In genomic region chr14:31664100-31664902, GRCm38 (mm10) we compare ENCODE assay signal across 9 mouse cellular contexts. TPM values are rescaled to one million over a fixed set of nuclear protein-coding genes. Genes with fewer than 3 reads are reported as not detected.
A peak's percentile ranks its signal among the peaks of the same experiment; 100 is the strongest.
DNase-seq lines count a peak whose midpoint lies in the region; ATAC-seq and TF ChIP-seq lines count a peak whose summit lies in the region.
"Had no signal": no experiment of that assay in that cellular context is flagged by ENCODE, and none has a peak within 500 bp of the region (broad histone marks: within the 10 kb centered on the region; RNA-seq: fewer than 3 reads in every experiment).

No protein-coding gene starts in this region.

- H3K4me2 ChIP-seq in lung, embryonic 16.5 days (ENCODE audit: low read depth, low read length) = no peak overlapping the region
- no peak overlapping the region for H3K4me2 ChIP-seq in intestine, embryonic 15.5 days (replicated peaks)
- H3K4me2 ChIP-seq in neural tube, embryonic 15.5 days = no peak overlapping the region

- WGBS in lung, embryonic 16.5 days = 36% methylated on average over 18 of the region's 18 CpGs
- 36% methylated on average over 18 of the region's 18 CpGs for WGBS in lung, adult 2 months
- 82% methylated on average over 18 of the region's 18 CpGs for WGBS in embryonic facial prominence, embryonic 10.5 days
- WGBS in intestine, embryonic 15.5 days = 48% methylated on average over 18 of the region's 18 CpGs
- 25% methylated on average over 18 of the region's 18 CpGs for WGBS in neural tube, embryonic 15.5 days

- peaks cover 5% of the 10 kb centered on the region for H3K36me3 ChIP-seq in lung, embryonic 16.5 days (ENCODE audit: control insufficient read depth, insufficient read depth, low read length)
- peaks cover 14% of the 10 kb centered on the region for H3K36me3 ChIP-seq in embryonic facial prominence, embryonic 10.5 days (replicated peaks)
- no peaks in the 10 kb centered on the region for H3K36me3 ChIP-seq in intestine, embryonic 15.5 days
- H3K36me3 ChIP-seq in neural tube, embryonic 15.5 days = no peaks in the 10 kb centered on the region

- no peaks in the 10 kb centered on the region for H3K27me3 ChIP-seq in lung, embryonic 16.5 days (ENCODE audit: control insufficient read depth, insufficient read depth, low read depth, low read length)
- no peaks in the 10 kb centered on the region for H3K27me3 ChIP-seq in embryonic facial prominence, embryonic 10.5 days (replicated peaks; ENCODE audit: low read depth, poor library complexity, severe bottlenecking)
- H3K27me3 ChIP-seq in intestine, embryonic 15.5 days (replicated peaks) = no peaks in the 10 kb centered on the region
- no peaks in the 10 kb centered on the region for H3K27me3 ChIP-seq in neural tube, embryonic 15.5 days (replicated peaks)

- 0 out of 2 replicates have a peak, but pooled peaks have one; percentile 2 for ATAC-seq in lung, embryonic 16.5 days (ENCODE audit: low read depth)
- no peak for ATAC-seq in intestine, embryonic 15.5 days
- no peak for ATAC-seq in neural tube, embryonic 15.5 days (ENCODE audit: low FRiP score)

- H3K4me1 ChIP-seq in lung, embryonic 16.5 days (replicated peaks; ENCODE audit: control insufficient read depth, insufficient read depth, low read length) = peaks cover 57% of the 10 kb centered on the region
- peaks cover 21% of the 10 kb centered on the region for H3K4me1 ChIP-seq in lung, adult 2 months (ENCODE audit: control insufficient read depth, insufficient read depth, low read length)
- H3K4me1 ChIP-seq in embryonic facial prominence, embryonic 10.5 days = peaks cover 60% of the 10 kb centered on the region
- peaks cover 55% of the 10 kb centered on the region for H3K4me1 ChIP-seq in intestine, embryonic 15.5 days (replicated peaks)
- H3K4me1 ChIP-seq in neural tube, embryonic 15.5 days = peaks cover 64% of the 10 kb centered on the region

- no peak for DNase-seq in lung, adult 2 months
- no peak for DNase-seq in embryonic facial prominence, embryonic 10.5 days (ENCODE audit: low spot score)
- DNase-seq in testis, postnatal 14 days (ENCODE audit: low spot score) = no peak
- DNase-seq in thymus, postnatal 14 days = no peak
- DNase-seq in spleen, postnatal 14 days (ENCODE audit: low spot score in 2 of 2) = no peak
- DNase-seq: thymus, adult 2 months had no signal

- H3K9ac ChIP-seq in lung, embryonic 16.5 days (ENCODE audit: low read length) = no peak overlapping the region
- no peak overlapping the region for H3K9ac ChIP-seq in intestine, embryonic 15.5 days
- no peak overlapping the region; the same call in 1 of the 2 replicates for H3K9ac ChIP-seq in neural tube, embryonic 15.5 days (replicated peaks)

- H3K27ac ChIP-seq in lung, embryonic 16.5 days (ENCODE audit: low read length) = peak overlapping the region; percentile 50; the same call in 1 of the 2 replicates
- H3K27ac ChIP-seq in embryonic facial prominence, embryonic 10.5 days (replicated peaks) = peak overlapping the region; percentile 94; the same call in 1 of the 2 replicates
- peak overlapping the region; percentile 48 for H3K27ac ChIP-seq in intestine, embryonic 15.5 days
- peak overlapping the region; percentile 99 for H3K27ac ChIP-seq in neural tube, embryonic 15.5 days (replicated peaks)

- TF ChIP-seq CTCF in lung, adult 2 months (IDR thresholded peaks at IDR 0.05; ENCODE audit: insufficient read depth, low read length) = no peak

- no peaks in the 10 kb centered on the region for H3K9me3 ChIP-seq in lung, embryonic 16.5 days (ENCODE audit: control insufficient read depth, low read length)
- no peaks in the 10 kb centered on the region for H3K9me3 ChIP-seq in embryonic facial prominence, embryonic 10.5 days
- no peaks in the 10 kb centered on the region for H3K9me3 ChIP-seq in intestine, embryonic 15.5 days
- no peaks in the 10 kb centered on the region for H3K9me3 ChIP-seq in neural tube, embryonic 15.5 days (replicated peaks)

- no peak overlapping the region for H3K4me3 ChIP-seq in lung, embryonic 16.5 days (ENCODE audit: low read length)
- no peak overlapping the region for H3K4me3 ChIP-seq in lung, adult 2 months (replicated peaks; ENCODE audit: extremely low read depth, low read depth, low read length)
- no peak overlapping the region for H3K4me3 ChIP-seq in embryonic facial prominence, embryonic 10.5 days
- no peak overlapping the region for H3K4me3 ChIP-seq in intestine, embryonic 15.5 days (replicated peaks)
- no peak overlapping the region for H3K4me3 ChIP-seq in neural tube, embryonic 15.5 days (replicated peaks)

- no peak for TF ChIP-seq POLR2A in lung, adult 2 months (IDR thresholded peaks at IDR 0.05; ENCODE audit: borderline replicate concordance, extremely low read depth, low read depth, low read length)

RNA-seq across cellular contexts. Expression of gene Hacl1, which starts 23.2 kb away (rescaled TPM):
- polyA plus RNA-seq in lung, embryonic 16.5 days (2015; fragmentation: Nextera tagmentation; extraction: Ambion mirVana) = 11.4 and 12.7 TPM in 2 replicates
- 7.8 and 10.7 TPM in 2 replicates for polyA plus RNA-seq in lung, adult 2 months (2012; rRNA removed)
- 7.8 and 8.2 TPM in 2 replicates for polyA plus RNA-seq in embryonic facial prominence, embryonic 10.5 days (2016; fragmentation: Nextera tagmentation; extraction: Ambion mirVana)
- 15.5 and 17.4 TPM in 2 replicates for polyA plus RNA-seq in intestine, embryonic 15.5 days (2015; fragmentation: Nextera tagmentation; extraction: Ambion mirVana)
- polyA plus RNA-seq in neural tube, embryonic 15.5 days (2015; fragmentation: Nextera tagmentation; extraction: Ambion mirVana) = 7.9 and 11.0 TPM in 2 replicates

RNA-seq across cellular contexts. Expression of gene Btd, which starts 23.5 kb away (rescaled TPM):
- 27.8 and 28.6 TPM in 2 replicates for polyA plus RNA-seq in lung, embryonic 16.5 days (2015; fragmentation: Nextera tagmentation; extraction: Ambion mirVana)
- polyA plus RNA-seq in lung, adult 2 months (2012; rRNA removed) = 27.5 and 52.3 TPM in 2 replicates
- polyA plus RNA-seq in embryonic facial prominence, embryonic 10.5 days (2016; fragmentation: Nextera tagmentation; extraction: Ambion mirVana) = 14.8 and 15.2 TPM in 2 replicates
- 27.6 TPM in 2 replicates for polyA plus RNA-seq in intestine, embryonic 15.5 days (2015; fragmentation: Nextera tagmentation; extraction: Ambion mirVana)
- polyA plus RNA-seq in neural tube, embryonic 15.5 days (2015; fragmentation: Nextera tagmentation; extraction: Ambion mirVana) = 15.6 and 19.0 TPM in 2 replicates

RNA-seq across cellular contexts. Expression of gene Gm49387, which starts 23.6 kb away (rescaled TPM):
- polyA plus RNA-seq in lung, embryonic 16.5 days (2015; fragmentation: Nextera tagmentation; extraction: Ambion mirVana) = 0.45 and 1.6 TPM in 2 replicates
- polyA plus RNA-seq in lung, adult 2 months (2012; rRNA removed) = not detected in 2 replicates
- polyA plus RNA-seq in embryonic facial prominence, embryonic 10.5 days (2016; fragmentation: Nextera tagmentation; extraction: Ambion mirVana) = 0.39 and 0.48 TPM in 2 replicates
- 1.3 TPM in 1 of 2 replicates, not detected in the other for polyA plus RNA-seq in intestine, embryonic 15.5 days (2015; fragmentation: Nextera tagmentation; extraction: Ambion mirVana)
- 0.24 and 0.59 TPM in 2 replicates for polyA plus RNA-seq in neural tube, embryonic 15.5 days (2015; fragmentation: Nextera tagmentation; extraction: Ambion mirVana)
- polyA plus RNA-seq: thymus, adult 2 months had no signal

Comparison
In these comparisons a context has a peak if more than half of its experiments do, and no peak if none do; other contexts are left out.
1. H3K27ac ChIP-seq: peak in every context shown above with its lines; median percentile 99 in neural tube, embryonic 15.5 days; 94 in embryonic facial prominence, embryonic 10.5 days; 50 in lung, embryonic 16.5 days; 48 in intestine, embryonic 15.5 days.